Mouse (Mus musculus): ENCODE results near the gene Fam221a.
"Not testable (repeated sequence)": the region's sequence is repeated elsewhere in the genome, so short reads cannot be mapped to it uniquely, and the experiment has no call there.

Fam221a gene

DNA sequence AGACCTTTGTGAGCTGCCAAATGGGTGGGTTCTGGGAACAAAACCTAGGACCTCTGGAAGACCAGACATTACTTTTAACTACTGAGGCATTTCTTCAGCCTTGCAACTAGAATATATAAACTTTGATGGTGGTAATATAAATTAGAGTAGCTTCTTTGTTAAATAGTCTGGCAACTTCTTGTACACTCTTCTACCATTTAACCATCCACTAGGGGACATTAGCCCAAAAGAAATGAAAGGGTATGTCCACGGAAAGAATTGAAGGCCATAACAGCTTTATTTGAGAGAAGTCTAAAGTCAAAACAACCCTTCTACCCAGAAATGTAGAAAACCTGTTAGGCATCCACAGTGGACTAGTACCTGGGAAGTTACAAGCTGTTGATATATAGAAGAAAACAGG lies 26.7 kb downstream of the Fam221a start:
- no peak for DNase-seq

DNA sequence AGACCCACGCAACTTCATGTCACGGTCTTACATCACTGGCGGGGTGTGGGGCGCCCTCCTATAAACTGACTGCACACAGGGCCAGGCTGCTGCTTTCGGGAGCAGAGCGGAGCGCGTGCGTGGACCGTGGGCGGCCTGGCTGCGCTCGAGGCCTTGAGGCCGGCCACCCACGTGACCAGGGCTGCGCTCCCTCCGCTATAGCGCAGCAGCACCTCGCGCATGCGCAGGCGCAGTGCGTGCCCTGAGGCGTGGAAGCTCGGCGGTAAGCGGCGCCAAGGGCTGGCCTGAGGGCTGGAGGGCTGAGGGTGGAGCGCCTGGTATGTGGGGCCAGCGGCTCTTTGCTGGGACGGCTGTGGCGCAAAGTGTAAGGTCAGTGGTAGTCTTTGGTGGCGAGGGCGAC lies 27.8 kb downstream of the Fam221a start, which contains the start of gene Stk31:
Gene Stk31 (plus strand): TSS at position 289 of the 400 bp plus-strand sequence.
- DNase-seq = peak; percentile 13

DNA sequence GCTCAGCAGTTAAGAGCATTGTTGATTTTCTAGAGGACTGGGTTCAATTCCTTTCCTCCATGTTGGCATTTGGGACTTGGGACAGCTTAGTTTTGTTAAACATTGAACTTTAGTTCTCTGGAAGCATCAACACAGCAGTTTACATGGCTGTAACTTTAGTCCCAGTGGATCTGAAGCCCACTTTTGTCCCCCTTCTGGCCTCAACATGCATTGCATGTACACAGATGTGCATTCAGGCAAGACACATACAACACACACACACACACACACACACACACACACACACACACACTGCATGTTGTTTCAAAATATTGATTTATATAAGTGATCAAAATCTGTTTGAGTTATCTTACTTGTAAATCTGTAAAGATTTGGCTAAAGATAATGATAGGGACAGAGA lies 29.9 kb downstream of the Fam221a start:
- DNase-seq = peak; percentile 21

DNA sequence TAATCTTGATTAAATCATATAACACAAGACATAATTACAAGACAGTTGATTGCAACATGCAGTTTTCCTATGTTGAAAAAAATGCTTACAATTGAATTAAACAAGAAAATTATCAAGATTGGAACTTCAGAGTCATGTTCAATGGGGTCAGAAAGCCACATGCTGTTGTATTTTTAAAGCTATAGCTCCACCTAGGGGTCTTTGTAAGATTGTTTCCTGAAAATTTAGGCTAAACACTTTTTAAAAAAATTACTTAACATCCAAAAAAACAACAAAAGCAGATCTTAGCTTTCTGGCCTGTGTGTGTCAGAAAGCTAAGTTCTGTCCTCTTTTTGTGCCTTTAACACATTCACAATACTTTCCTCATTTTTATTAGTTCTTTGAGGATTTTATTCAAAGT lies 30.8 kb downstream of the Fam221a start:
- no peak for DNase-seq

GRCm38 (mm10) chr6:49410830-49411229 lies 43.3 kb downstream of the Fam221a start:
- DNase-seq = no peak

- DNase-seq = not testable (repeated sequence)
Observed at GRCm38 (mm10) chr6:49412967-49413366, 45.4 kb downstream of the Fam221a start.

DNA sequence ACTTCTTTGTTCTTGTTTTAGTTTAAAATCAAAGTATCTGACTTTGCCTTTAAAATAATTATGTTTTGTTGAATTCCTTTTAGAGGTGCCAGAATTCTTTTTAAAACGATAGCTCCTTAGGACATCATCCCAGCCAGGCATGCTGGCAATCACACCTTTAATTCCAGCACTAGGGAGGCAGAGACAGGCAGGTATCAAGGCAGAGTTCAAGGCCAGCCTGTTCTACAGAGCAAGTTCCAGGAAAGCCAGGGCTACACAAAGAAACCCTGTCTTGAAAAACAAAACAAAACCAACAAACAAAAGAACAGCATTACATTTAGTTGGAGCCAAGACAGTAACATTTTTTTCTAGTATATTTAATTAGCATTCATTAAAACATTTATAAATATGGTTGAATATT lies 48.4 kb downstream of the Fam221a start:
- no peak for DNase-seq

- no peak for DNase-seq
Observed at GRCm38 (mm10) chr6:49437306-49437705, 69.8 kb downstream of the Fam221a start.

All from kidney, postnatal 14 days (tissue).